Mouse (Mus musculus): Measurements from ENCODE around the gene Chrna4.

Gene Chrna4

DNA sequence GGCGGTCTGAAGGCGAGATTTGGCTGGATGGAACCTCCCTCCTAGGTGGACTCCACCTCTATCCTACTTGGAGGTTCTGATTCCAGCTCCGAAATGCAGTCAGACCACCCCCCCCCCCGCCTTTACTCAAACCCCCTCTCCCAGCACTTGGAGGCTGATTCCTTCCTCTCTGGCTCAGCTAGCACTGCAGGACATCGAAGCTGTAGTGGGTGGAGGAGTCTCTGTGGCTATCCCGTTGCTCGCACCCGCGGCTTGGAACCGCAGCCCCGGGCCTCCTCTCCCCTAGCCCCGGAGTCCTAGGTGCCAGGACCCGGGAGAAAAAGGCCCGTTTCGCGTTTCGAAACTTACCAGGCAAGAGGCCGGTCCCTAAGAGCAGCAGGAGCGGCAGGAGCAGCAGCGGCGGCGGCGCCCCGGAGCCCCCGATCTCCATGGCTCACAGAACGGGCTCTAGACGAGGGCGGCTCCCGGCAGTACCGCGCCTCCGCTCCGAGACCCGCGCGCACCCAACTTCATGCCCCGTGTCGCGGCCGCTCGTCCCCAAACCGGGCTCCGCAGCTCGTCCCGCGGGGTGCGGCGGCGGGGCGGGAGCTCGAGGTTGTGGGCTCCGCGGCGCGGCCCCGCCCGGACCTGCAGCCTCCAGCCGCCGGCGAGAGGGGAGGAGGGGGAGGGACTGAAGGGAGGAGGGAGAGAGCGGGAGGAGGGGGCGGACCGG, 4.5 kb downstream of the Chrna4 start:
- DNase-seq (ENCODE audit: low read depth, low spot score): no peak

DNA sequence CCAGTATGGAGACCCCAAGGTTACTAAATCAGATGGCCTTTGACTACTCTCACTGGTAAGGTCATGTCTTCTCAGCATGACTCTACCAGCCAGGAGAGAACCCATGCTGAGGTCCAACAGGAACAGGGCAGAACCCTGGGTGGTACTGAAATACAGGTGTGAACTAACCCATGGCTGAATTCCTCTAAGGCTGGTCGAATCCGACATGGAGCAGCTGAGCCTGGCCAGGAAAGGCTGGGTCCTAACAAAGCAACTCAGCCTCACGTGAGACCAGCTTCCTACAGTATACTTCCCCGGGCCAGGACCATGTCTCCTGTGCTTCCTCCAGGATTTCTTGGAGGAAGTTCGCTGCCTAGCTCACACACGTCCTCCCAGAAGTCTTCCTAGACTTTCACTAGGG, 6.8 kb downstream of the Chrna4 start:
- no peak for DNase-seq (ENCODE audit: low read depth, low spot score)

DNA sequence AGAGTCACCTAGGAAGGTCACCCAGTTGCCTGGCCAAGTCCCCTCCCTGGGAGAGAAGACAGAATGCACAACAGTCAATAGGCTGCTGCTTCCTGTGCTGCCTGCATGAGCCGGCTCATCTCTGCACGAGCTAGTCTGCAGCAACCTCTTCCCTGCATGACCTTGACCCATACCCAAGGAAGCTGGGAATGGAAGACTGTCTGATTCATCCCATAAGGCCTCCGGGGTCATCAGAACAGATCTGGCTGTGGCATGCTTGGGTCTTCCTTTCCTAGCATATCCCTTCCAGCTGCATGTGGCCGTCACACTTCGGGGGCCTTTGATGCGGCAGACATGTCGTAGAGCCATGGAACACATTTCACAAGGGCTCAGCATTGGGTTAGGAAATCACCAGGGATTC, 8.2 kb downstream of the Chrna4 start:
- DNase-seq (ENCODE audit: low read depth, low spot score): no peak

DNA sequence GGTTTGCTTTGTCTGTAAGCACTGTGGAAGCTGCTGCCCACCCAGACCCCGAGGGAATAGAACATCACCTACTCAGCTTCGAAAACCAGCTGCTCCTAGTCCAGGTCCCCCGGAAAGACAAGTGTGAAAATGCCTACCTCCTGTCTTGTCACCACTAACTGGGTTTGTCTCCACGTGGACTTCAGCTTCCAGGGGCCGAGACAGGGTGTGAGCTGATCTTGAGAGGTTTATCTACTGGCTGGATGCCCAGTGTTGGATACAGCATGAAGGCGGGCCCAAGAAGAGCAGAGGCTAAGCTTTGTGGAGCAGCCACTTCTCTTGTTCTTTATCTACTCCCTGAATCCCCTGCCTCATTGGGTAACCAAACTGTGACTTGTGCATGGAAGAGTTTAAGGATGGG, 10.0 kb downstream of the Chrna4 start:
- no peak for DNase-seq (ENCODE audit: low read depth, low spot score)

DNA sequence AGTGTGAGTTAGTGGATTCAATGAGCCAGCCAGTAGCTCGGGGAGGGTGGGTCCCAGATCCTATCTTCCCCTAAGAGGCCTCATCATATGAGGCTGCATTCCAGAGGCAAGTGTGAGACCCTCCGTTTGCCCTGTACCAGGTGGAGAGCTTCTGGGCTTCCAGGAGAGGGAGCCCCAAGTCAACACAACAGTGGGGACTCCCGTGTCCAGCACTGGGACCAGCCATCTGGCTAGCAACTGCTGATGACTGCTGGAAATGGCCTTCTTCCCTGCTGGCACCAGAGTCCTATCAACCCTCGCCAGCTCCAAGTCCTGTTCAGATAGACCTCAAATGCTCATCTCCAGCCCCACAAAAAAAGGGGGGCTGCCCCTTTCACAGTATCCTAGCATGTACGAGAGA, 10.9 kb downstream of the Chrna4 start:
- DNase-seq (ENCODE audit: low read depth, low spot score): no peak

DNA sequence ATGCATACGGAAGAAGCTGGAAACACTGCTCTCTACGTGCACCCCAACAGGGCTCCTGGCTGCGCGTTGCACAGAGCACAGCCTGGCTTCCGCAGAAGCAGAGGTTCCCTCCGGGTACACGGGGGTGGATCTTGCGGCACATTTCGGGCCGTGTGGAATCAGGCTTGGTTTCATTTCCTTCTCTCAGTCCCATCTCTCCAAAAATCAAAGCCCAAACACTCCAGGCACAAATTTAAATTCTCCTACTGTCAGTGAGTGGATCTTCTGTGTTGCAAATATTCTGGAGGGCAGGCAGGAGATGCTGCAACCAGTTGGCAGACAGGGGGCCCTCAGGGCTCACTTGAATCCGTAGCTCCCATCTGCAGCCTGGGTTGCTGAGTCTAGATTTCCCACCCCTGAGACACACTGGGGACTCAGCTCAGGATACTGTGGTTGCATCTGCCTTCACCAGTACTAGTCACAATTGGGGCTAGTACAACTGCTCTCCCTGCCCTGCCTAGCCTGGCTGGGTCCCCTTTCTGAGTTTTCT, 11.9 kb downstream of the Chrna4 start:
- no peak for DNase-seq (ENCODE audit: low read depth, low spot score)

DNA sequence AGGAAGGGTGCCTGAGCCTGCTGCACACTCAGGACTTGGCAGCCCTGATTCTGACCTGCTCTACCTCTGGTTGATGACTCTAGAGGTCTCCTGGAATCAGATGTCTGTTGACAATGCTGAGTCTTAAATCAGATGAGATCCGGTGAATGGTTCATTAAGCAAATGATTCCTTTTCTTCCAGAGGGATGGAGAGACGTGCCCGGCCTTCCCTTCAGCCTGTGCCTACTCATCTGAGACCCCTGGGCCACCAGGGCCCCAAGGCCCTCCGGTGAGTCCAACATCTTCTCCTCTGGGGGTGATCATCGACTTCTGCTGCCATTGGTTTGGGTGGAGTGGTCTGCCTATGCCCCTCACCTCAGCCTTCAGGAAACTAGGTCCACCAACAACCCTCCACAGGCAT, 35.0 kb downstream of the Chrna4 start:
- DNase-seq (ENCODE audit: low read depth, low spot score): no peak

DNA sequence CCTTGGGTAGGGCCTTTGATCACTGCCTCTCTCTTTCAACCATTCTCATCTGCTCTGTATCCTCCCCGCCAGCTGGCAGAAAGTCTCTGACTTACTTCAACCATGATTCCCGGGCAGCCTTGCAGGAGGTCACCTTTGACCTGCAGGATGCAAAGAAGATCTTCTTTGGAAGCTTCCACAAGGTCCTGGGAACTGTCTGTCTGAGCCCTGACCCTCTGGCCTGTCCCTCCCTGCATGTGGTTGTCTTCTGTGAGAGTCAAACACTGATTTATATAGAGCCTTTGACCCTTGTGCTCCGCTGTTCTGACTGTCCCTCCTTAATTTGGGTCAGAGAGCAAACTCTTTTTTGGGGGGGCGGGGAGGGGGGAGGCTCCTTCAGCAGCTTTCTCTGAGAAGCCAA, 36.3 kb downstream of the Chrna4 start:
- DNase-seq (ENCODE audit: low read depth, low spot score): no peak

DNA sequence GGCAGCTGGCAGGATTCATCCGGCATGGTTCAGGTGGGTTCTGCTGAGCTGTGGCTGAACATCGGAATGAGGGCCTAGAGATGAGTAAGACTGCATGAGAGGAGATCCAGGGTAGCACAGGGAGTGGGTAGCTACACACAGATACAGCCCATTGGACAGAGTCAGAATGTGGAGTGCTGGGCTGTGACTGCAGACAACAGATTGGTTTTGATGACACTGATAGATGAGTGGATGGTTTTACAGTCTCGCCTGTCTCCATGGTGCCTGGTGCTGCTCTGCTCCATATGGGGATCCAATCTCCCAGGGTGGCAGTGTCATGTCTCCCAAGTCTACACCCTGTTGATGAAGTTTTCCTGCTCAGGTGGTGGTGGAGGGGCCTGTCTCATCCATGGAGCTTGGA, 46.4 kb downstream of the Chrna4 start:
- DNase-seq (ENCODE audit: low read depth, low spot score): no peak

DNA sequence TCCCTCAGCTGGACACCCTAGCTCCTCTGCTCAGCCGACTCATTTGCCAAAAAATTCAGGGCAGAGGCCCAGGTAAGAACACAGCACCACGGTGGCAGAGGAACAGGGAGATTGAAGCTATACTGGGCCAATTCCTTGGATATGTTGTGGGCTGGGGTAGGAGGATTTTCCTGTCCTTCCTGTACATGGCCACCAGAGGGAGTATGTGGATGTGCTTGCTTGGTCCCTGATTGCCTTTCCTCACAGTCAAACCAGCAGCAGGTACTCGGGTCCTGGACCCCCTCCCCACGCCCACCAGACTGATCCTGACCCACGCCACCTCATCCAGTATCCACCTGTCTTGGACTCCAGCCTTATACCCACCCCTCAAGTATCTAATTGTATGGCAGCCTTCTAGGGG, 46.9 kb downstream of the Chrna4 start:
- peak; percentile 42 for DNase-seq (ENCODE audit: low read depth, low spot score)

DNA sequence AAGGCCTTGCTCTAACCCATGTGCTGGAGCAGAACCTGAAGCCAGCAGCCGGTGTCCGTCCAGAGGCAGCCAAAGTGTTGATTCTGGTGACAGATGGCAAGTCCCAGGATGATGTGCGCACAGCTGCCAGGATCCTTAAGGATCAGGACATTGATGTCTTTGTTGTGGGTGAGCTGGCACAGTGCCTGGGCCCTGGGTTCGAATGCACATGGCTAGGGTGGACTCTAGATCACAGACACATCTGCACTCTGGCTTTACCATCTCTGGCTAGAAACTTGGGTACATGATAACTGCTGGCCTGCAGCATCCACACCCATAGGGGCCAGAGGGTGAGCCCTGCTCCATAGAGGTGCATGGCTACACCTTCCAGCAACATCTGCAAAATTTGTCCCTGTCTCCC, 47.9 kb downstream of the Chrna4 start:
- DNase-seq (ENCODE audit: low read depth, low spot score): no peak

DNA sequence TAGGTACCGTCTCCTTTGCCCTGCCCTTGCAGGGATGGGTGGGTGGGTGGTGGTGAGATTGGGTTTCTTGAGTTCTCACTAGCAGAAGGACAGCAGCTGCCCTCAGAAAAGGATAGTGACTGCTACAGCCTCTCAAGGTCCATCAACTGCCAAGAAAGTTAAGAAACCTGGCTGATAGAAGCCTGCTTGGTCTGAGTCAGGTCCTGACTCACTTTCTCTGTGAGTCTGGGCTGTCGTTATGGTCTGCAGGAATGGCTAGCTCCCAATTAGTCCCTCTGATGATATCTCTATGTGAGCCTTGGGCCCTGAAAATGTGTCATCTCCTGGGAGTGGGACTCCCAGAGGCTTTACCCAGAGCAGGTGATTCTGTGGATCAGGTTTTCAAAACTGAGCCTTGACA, 49.0 kb downstream of the Chrna4 start:
- DNase-seq (ENCODE audit: low read depth, low spot score): no peak

DNA sequence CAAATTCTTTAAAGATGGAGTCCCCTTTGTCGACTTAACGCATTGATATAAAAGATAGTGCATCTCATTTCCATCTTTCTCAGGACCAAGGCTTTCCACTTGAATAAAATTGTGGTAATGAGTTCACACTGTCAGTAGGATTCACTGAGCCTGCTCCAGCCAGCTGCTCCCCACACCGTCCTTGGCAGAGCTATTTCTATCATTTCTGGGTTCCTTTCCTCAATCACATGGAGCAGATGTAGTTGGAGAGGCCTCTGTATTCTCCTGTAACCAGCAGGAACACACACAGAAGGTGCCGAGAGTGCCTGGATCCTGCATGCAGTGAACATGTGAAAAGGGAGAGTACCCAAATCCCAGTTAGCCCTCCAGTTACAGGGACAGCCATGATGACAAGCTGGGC, 53.0 kb downstream of the Chrna4 start:
- DNase-seq (ENCODE audit: low read depth, low spot score): no peak

DNA sequence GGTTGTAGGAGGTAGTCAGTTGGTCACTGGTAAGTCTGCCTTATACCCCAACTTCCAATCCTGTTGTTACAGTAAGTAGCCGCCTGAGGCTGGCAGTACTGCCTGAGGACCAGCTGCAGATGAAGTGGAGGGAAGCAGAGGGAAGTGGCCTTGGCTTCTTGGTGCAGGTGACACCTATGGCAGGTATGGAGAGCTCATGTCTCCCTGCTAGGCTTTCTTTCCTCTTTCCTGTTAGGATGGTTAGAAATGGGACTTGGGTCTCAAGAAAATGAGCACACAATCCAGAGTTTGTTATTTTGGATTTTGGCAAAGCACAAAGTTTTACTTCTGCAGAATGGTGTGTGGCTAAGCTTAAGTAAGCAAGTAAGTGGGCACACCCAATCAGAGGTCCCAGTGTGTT, 54.4 kb downstream of the Chrna4 start:
- no peak for DNase-seq (ENCODE audit: low read depth, low spot score)

DNA sequence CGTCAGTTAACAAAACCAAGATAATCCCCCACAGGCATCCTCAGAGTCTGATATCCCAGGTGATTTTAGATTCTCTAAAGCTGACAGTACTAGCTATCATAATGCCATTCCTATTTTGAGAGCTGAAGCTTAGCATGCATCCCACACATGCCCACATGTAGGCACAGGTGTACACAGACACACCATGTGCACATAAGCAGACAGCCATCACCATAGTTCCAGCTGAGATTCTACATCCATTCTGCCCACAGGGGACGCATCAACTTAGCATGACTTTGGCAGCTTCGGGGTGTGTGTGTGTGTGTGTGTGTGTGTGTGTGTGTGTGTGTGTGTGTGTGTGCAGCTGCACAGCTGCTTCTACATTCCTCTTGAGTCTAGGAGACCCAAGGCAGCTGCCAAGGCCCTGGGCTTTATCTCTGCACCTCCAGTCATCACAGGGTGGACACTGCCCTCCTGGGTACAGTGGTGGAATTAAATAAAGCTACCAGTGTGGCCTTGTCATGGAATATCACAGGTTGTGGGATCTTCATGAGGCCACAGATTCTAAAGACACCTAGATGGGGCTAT, 54.9 kb downstream of the Chrna4 start:
- no peak for DNase-seq (ENCODE audit: low read depth, low spot score)

DNA sequence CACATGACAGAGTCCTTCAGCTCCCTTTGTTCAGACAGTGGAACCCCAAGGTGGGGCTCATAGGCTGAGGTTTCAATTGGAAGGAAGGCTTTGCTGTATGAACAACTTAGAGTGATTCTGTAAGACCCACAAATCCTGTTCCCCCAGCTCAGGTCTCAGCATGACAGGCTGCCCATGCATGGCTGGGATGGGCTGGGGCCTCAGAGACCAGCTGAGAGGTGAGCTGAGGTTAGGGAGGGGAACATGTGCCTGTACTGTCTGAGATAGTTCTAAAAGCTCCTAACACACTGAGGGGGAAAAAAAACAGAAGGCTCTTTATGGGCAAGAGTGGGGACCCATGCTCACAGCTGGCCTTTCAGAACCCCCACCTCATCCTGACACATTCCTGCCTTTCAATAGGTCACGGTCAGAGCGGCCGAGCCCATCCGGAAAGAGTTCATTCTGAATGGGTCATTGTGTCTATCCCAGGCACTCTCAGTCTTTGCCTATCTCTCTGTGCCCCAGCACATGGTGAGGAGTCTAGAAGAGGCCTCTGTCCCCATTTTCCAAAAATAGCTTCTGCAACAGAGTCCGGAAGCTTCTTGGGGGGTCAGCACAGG, 55.8 kb downstream of the Chrna4 start:
- no peak for DNase-seq (ENCODE audit: low read depth, low spot score)

DNA sequence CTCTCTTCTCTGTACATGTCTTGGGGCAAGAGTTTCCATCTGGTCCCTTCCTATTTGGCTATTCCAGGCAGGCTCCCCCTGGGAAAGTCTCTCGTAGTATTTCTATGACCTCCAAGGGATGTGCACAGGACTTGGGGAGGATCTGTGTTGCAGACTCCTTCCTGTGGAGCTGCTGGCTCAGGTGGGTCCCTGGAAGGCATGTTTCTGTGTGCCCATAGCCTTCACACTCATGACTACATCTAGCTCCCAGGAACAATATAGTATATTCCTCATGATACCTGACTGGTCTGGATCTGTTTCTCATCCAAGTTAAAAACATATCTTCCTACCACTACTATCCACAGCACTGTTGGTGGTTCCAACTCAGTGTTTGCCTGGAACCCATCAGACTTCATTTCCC, 56.3 kb downstream of the Chrna4 start:
- no peak for DNase-seq (ENCODE audit: low read depth, low spot score)

DNA sequence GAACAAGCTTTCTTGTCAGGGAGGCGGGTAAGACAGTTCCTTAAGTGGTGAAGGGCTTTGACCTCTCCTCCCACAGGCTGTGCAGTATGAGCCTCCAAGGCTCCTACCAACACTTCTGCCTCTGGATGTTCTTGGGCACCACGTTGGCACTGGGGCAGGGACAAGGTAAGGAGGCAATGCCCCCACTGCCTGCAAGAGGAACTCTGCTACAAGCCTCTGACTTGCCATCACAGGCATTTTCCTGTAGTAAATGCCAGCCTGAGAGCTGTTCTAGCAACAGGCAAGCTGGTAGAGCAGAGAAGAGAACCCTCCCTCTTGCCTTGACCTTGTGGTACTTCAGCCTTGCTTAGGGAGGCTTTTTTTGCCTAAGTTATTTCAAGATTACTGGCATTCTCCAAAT, 56.9 kb downstream of the Chrna4 start, which contains the start of gene Col20a1:
Gene Col20a1, plus strand, starts transcription at position 87 of the 400 bp plus-strand sequence.
- DNase-seq (ENCODE audit: low read depth, low spot score): no peak

DNA sequence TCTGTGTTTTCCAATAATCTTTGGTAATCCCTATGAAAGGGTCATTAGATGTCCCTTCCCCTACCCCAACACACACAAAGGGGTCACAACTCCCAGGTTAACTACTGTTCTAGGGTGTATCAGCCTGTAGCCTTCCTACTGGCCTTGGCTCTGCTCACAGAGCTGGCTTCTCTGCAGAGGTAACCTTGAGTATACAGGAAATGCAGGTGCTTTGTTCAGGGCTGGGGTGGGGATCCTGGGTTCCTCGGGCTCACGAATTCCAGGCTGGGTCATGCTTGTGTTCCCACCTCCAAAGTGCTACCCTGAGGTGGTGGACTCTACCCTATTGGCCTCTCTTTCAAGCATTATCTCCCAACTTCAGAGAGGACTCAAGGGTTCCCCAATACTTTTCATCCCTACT, 57.7 kb downstream of the Chrna4 start:
- no peak for DNase-seq (ENCODE audit: low read depth, low spot score)

DNA sequence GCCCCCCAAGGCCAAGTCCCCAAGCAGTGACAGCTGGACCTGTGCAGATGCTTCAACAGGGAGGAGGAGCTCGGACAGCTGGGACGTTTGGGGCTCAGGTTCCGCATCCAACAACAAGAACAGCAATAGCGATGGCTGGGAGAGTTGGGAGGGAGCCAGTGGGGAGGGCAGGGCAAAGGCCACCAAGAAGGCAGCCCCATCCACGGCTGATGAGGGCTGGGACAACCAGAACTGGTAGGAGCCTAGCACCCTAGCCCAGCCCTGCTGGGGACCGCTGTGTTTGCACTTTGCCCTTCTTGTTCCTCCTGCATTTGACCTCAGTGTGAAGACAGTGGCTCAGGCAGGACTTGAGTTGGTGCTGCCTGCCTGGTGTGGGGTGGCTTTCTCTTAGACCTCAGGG, 62.2 kb downstream of the Chrna4 start:
- DNase-seq (ENCODE audit: low read depth, low spot score): no peak

Measured in CD4-positive helper T cell, adult 2 months (primary cell).